9 mouse cellular contexts compared by ENCODE assay signal in the genomic region with DNA sequence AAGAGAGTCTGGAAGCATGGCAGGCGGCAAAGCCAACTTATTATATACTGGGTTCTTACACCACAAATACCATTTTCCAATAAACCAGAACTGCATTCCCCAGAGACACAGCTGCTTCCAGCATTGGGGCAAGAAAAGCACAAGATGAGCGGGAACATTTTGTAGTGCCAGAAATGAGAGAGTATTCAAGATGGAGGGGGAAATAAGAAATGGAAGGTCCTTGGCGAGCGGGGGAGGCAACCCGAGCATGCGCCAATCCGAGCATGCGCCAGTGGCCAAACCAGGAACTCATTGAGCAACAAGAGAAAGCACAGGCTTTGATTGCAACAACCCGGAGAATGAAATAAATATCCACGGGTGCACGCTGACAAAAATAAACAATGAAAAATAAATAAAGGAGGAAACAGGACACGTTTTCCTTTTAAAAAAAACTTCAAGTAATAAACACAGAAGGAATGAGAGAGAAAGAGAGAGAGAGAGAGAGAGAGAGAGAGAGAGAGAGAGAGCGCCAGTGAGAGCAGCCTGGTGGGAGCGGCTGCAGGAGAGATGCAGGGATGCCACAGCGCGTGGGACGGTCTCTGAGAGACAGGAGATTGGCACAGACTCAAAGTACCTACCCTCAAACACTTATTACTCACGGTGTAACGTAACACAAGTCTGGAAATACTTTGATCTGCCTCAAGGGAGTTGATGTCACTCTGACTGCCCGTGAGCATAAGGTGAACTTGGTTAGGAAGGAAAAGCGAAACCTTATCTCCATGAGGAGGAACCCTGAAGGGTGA. TPM values are rescaled to one million over a fixed set of nuclear protein-coding genes. Genes with fewer than 3 reads are reported as not detected.
DNase-seq lines count a peak whose midpoint lies in the region; ATAC-seq lines count a peak whose summit lies in the region.
"Had no signal": no experiment of that assay in that cellular context is flagged by ENCODE, and none has a peak within 500 bp of the region (broad histone marks: within the 10 kb centered on the region; RNA-seq: fewer than 3 reads in every experiment).

No protein-coding gene starts in this region.

- no peak overlapping the region for H3K27ac ChIP-seq in heart, embryonic 10.5 days
- H3K27ac ChIP-seq in embryonic facial prominence, embryonic 15.5 days (replicated peaks), result peak overlapping the region; percentile 63; the same call in 1 of the 2 replicates
- H3K27ac ChIP-seq in forebrain, embryonic 15.5 days (replicated peaks), result no peak overlapping the region
- H3K27ac ChIP-seq: limb, embryonic 15.5 days had no signal

- DNase-seq in heart, adult 11 months, result peak; percentile 96
- no peak for DNase-seq in heart, embryonic 10.5 days (ENCODE audit: low spot score)
- peak; percentile 44 for DNase-seq in layer of hippocampus, adult 11-12 months (ENCODE audit: low spot score)
- peak; percentile 69 for DNase-seq in lung, postnatal 36 days
- DNase-seq in spleen, adult 18-20 months, result no peak
- DNase-seq in spleen, postnatal 4 days (ENCODE audit: low spot score in 2 of 2), result no peak

- H3K9me3 ChIP-seq in heart, embryonic 10.5 days, result no peaks in the 10 kb centered on the region
- H3K9me3 ChIP-seq in embryonic facial prominence, embryonic 15.5 days (replicated peaks), result no peaks in the 10 kb centered on the region
- no peaks in the 10 kb centered on the region for H3K9me3 ChIP-seq in forebrain, embryonic 15.5 days
- H3K9me3 ChIP-seq: limb, embryonic 15.5 days had no signal

- 79% methylated on average over 21 of the region's 21 CpGs for WGBS in heart, embryonic 10.5 days
- WGBS in embryonic facial prominence, embryonic 15.5 days, result 49% methylated on average over 21 of the region's 21 CpGs
- WGBS in forebrain, embryonic 15.5 days, result 87% methylated on average over 21 of the region's 21 CpGs

- H3K4me2 ChIP-seq in embryonic facial prominence, embryonic 15.5 days (replicated peaks), result no peak overlapping the region
- H3K4me2 ChIP-seq in forebrain, embryonic 15.5 days (replicated peaks), result no peak overlapping the region
- H3K4me2 ChIP-seq: limb, embryonic 15.5 days had no signal

- no peaks in the 10 kb centered on the region for H3K27me3 ChIP-seq in heart, embryonic 10.5 days (ENCODE audit: insufficient read depth, poor library complexity, severe bottlenecking)
- H3K27me3 ChIP-seq in embryonic facial prominence, embryonic 15.5 days, result no peaks in the 10 kb centered on the region
- H3K27me3 ChIP-seq in forebrain, embryonic 15.5 days, result no peaks in the 10 kb centered on the region
- H3K27me3 ChIP-seq: limb, embryonic 15.5 days had no signal

- no peak for ATAC-seq in embryonic facial prominence, embryonic 15.5 days (ENCODE audit: insufficient number of reproducible peaks, low FRiP score, low TSS enrichment, low read depth)
- ATAC-seq in forebrain, embryonic 15.5 days (replicated peaks), result no peak

- H3K4me1 ChIP-seq in heart, embryonic 10.5 days, result peaks cover 15% of the 10 kb centered on the region
- peaks cover 19% of the 10 kb centered on the region for H3K4me1 ChIP-seq in embryonic facial prominence, embryonic 15.5 days
- peaks cover 6% of the 10 kb centered on the region for H3K4me1 ChIP-seq in forebrain, embryonic 15.5 days

- no peak overlapping the region for H3K4me3 ChIP-seq in heart, embryonic 10.5 days
- no peak overlapping the region for H3K4me3 ChIP-seq in embryonic facial prominence, embryonic 15.5 days (replicated peaks)
- H3K4me3 ChIP-seq in forebrain, embryonic 15.5 days, result no peak overlapping the region
- H3K4me3 ChIP-seq: limb, embryonic 15.5 days had no signal

- H3K36me3 ChIP-seq in heart, embryonic 10.5 days, result no peaks in the 10 kb centered on the region
- no peaks in the 10 kb centered on the region for H3K36me3 ChIP-seq in embryonic facial prominence, embryonic 15.5 days
- no peaks in the 10 kb centered on the region for H3K36me3 ChIP-seq in forebrain, embryonic 15.5 days
- H3K36me3 ChIP-seq: limb, embryonic 15.5 days had no signal

- no peak overlapping the region for H3K9ac ChIP-seq in embryonic facial prominence, embryonic 15.5 days
- H3K9ac ChIP-seq in forebrain, embryonic 15.5 days (replicated peaks), result no peak overlapping the region
- H3K9ac ChIP-seq: limb, embryonic 15.5 days had no signal

RNA-seq across cellular contexts. Expression of a gene that starts 34.2 kb away (rescaled TPM):
- 16.9 and 30.5 TPM in 2 replicates for polyA plus RNA-seq in heart, embryonic 10.5 days (2016; fragmentation: Nextera tagmentation; extraction: Ambion mirVana)
- polyA plus RNA-seq in embryonic facial prominence, embryonic 15.5 days (2015; fragmentation: Nextera tagmentation; extraction: Ambion mirVana), result 113 and 114 TPM in 2 replicates
- 10.3 and 12.8 TPM in 2 replicates for polyA plus RNA-seq in forebrain, embryonic 15.5 days (2015; fragmentation: Nextera tagmentation; extraction: Ambion mirVana)

Comparison
In these comparisons a context has a peak if more than half of its experiments do, and no peak if none do; other contexts are left out.
1. DNase-seq: peak in heart, adult 11 months (single experiment), layer of hippocampus, adult 11-12 months (single experiment) and lung, postnatal 36 days (single experiment); none in heart, embryonic 10.5 days (single experiment), spleen, adult 18-20 months (0 of 2) and spleen, postnatal 4 days (0 of 2).